Mouse (Mus musculus) embryonic fibroblast, embryonic 13.5 days (primary cell): Measurements from ENCODE around the gene Hus1. TPM values are rescaled to one million over a fixed set of nuclear protein-coding genes. Genes with fewer than 3 reads are reported as not detected.
A peak's percentile ranks its signal among the peaks of the same experiment; 100 is the strongest.

Experiments used
- H3K27ac ChIP-seq: 2 replicates; pipeline ENCODE4 v1.5.1; 2012; ENCODE audit warnings: low read length, control low read depth, inconsistent platforms; ENCODE audit not compliant: insufficient read depth
- H3K4me1 ChIP-seq: 2 replicates; pipeline ENCODE4 v1.6.1; 2011; ENCODE audit warnings: low read length; ENCODE audit not compliant: control insufficient read depth, insufficient read depth
- H3K4me3 ChIP-seq: 2 replicates; pipeline ENCODE4 v1.5.1; 2011; ENCODE audit warnings: mild to moderate bottlenecking, control low read depth, low read length; ENCODE audit not compliant: insufficient read depth
- CTCF ChIP-seq: IDR thresholded peaks from 2 replicates; pipeline ENCODE4 v1.5.1; 2011; ENCODE audit warnings: mild to moderate bottlenecking, control low read depth, low read length, moderate library complexity, borderline replicate concordance; ENCODE audit not compliant: insufficient read depth
- POLR2A ChIP-seq: IDR thresholded peaks from 2 replicates; pipeline ENCODE4 v1.6.1; 2011; ENCODE audit warnings: low read depth, mild to moderate bottlenecking, control low read depth, low read length, moderate library complexity
- polyA plus RNA-seq: library from polyadenylated mRNA; stranded (reverse); fragments of >200 nt; gene quantifications from 2 replicates; pipeline ENCODE4 v1.2.4, GENCODE M21; 2011; ENCODE audit warnings: low read depth; ENCODE audit not compliant: missing spikeins, insufficient read length

Gene Hus1
- polyA plus RNA-seq, 1 experiment: 15.4 TPM

GRCm38 (mm10) chr11:8983237-8983861, 27.6 kb downstream of the Hus1 start:
- Histone ChIP-seq H3K4me3 (no peak overlapping the region), H3K4me1 (no peaks in the 10 kb centered on the region), H3K27ac (no peak overlapping the region)
- no peak for TF ChIP-seq POLR2A
- peak; percentile 35; the same call in 1 of the 2 replicates for TF ChIP-seq CTCF

- Histone ChIP-seq H3K4me3 (no peak overlapping the region), H3K4me1 (no peaks in the 10 kb centered on the region), H3K27ac (no peak overlapping the region)
- TF ChIP-seq POLR2A (no peak), CTCF (no peak)
These were observed 32.8 kb downstream of the Hus1 start for GRCm38 (mm10) chr11:8978154-8978553.

GRCm38 (mm10) chr11:8973166-8973565, 37.8 kb downstream of the Hus1 start, which contains the start of gene Pkd1l1:
Gene Pkd1l1 (minus strand): TSS chr11:8973266.
- no peaks in the 10 kb centered on the region for H3K4me1 ChIP-seq
- no peak within 1 kb of the TSS for H3K27ac ChIP-seq
- no peak within 1 kb of the TSS for H3K4me3 ChIP-seq
- TF ChIP-seq POLR2A (no peak), CTCF (no peak)

GRCm38 (mm10) chr11:8972093-8972492, 38.9 kb downstream of the Hus1 start:
- Histone ChIP-seq H3K4me3 (no peak overlapping the region), H3K27ac (no peak overlapping the region), H3K4me1 (no peaks in the 10 kb centered on the region)
- no peak for TF ChIP-seq CTCF
- no peak for TF ChIP-seq POLR2A

- TF ChIP-seq CTCF (no peak), POLR2A (no peak)
- H3K27ac ChIP-seq: no peak overlapping the region
- no peak overlapping the region for H3K4me3 ChIP-seq
- no peaks in the 10 kb centered on the region for H3K4me1 ChIP-seq
These were observed 40.5 kb downstream of the Hus1 start for GRCm38 (mm10) chr11:8970509-8970908.

GRCm38 (mm10) chr11:8968094-8968493, 42.9 kb downstream of the Hus1 start:
- H3K27ac ChIP-seq: no peak overlapping the region
- no peak overlapping the region for H3K4me3 ChIP-seq
- no peaks in the 10 kb centered on the region for H3K4me1 ChIP-seq
- TF ChIP-seq CTCF (no peak), POLR2A (no peak)

- TF ChIP-seq POLR2A (no peak), CTCF (no peak)
- Histone ChIP-seq H3K4me3 (no peak overlapping the region), H3K27ac (no peak overlapping the region), H3K4me1 (no peaks in the 10 kb centered on the region)
These were observed 52.4 kb downstream of the Hus1 start for GRCm38 (mm10) chr11:8958572-8958971.

GRCm38 (mm10) chr11:8958108-8958507, 52.9 kb downstream of the Hus1 start:
- TF ChIP-seq CTCF (no peak), POLR2A (no peak)
- no peak overlapping the region for H3K27ac ChIP-seq
- no peak overlapping the region for H3K4me3 ChIP-seq
- no peaks in the 10 kb centered on the region for H3K4me1 ChIP-seq

GRCm38 (mm10) chr11:8957023-8957422, 54.0 kb downstream of the Hus1 start:
- peak; percentile 75; the same call in 1 of the 2 replicates for TF ChIP-seq CTCF
- no peak for TF ChIP-seq POLR2A
- no peaks in the 10 kb centered on the region for H3K4me1 ChIP-seq
- no peak overlapping the region for H3K4me3 ChIP-seq
- no peak overlapping the region for H3K27ac ChIP-seq

GRCm38 (mm10) chr11:8955678-8956077, 55.3 kb downstream of the Hus1 start:
- TF ChIP-seq POLR2A: no peak
- TF ChIP-seq CTCF: no peak
- H3K4me3 ChIP-seq: no peak overlapping the region

More at GRCm38 (mm10) chr11:8955678-8956077, 55.3 kb downstream of the Hus1 start:
- no peaks in the 10 kb centered on the region for H3K4me1 ChIP-seq
- no peak overlapping the region for H3K27ac ChIP-seq
